Mouse (Mus musculus) embryonic facial prominence, embryonic 12.5 days (tissue): ENCODE measurements around the gene Rps12. TPM values are rescaled to one million over a fixed set of nuclear protein-coding genes. Genes with fewer than 3 reads are reported as not detected.

Source experiments
- ATAC-seq: fragments of 200-750 bp; cut with Nextera tagmentation; 2 replicates; pipeline ENCODE4 v1.8.0; 2017; ENCODE audit not compliant: insufficient number of reproducible peaks, insufficient read depth, low FRiP score, low TSS enrichment
- H3K27ac ChIP-seq: fragments of 300-500 bp; sonication (generic); 2 replicates; pipeline ENCODE4 v1.5.1; 2016; ENCODE audit warnings: mild to moderate bottlenecking
- H3K27me3 ChIP-seq: fragments of 300-500 bp; sonication (generic); 2 replicates; pipeline ENCODE4 v1.6.1; 2016; ENCODE audit warnings: mild to moderate bottlenecking, moderate library complexity
- H3K36me3 ChIP-seq: fragments of 300-500 bp; sonication (generic); 2 replicates; pipeline ENCODE4 v1.6.1; 2016; ENCODE audit warnings: mild to moderate bottlenecking
- H3K4me1 ChIP-seq: fragments of 300-500 bp; sonication (generic); 2 replicates; pipeline ENCODE4 v1.6.1; 2016
- H3K4me2 ChIP-seq: fragments of 300-500 bp; sonication (generic); replicated peaks from 2 replicates; pipeline ENCODE4 v1.6.1; 2016; ENCODE audit warnings: mild to moderate bottlenecking, moderate library complexity
- H3K4me3 ChIP-seq: fragments of 300-500 bp; sonication (generic); 2 replicates; pipeline ENCODE4 v1.5.1; 2016; ENCODE audit warnings: mild to moderate bottlenecking
- H3K9ac ChIP-seq: fragments of 300-500 bp; sonication (generic); 2 replicates; pipeline ENCODE4 v1.6.1; 2016; ENCODE audit warnings: mild to moderate bottlenecking, moderate library complexity
- H3K9me3 ChIP-seq: fragments of 300-500 bp; sonication (generic); 2 replicates; pipeline ENCODE4 v1.6.1; 2016; ENCODE audit warnings: mild to moderate bottlenecking, moderate library complexity
- WGBS: fragments of 180-500 bp; shearing (Covaris S2); methylation state at CpG from one replicate; pipeline ENCODE4 v1.1.7; 2016; 5-methylcytosine and 5-hydroxymethylcytosine counted together
- polyA plus RNA-seq: library from polyadenylated mRNA; unstranded; fragments of >200 nt; fragmentation: Nextera tagmentation; extraction: Ambion mirVana; gene quantifications from 2 replicates; pipeline ENCODE4 v1.2.1, GENCODE M21; 2016

The Rps12 gene
- polyA plus RNA-seq, 1 experiment from 2014 or later = 172 TPM

- Histone ChIP-seq H3K27ac (no peak overlapping the region), H3K4me3 (no peak overlapping the region), H3K27me3 (no peaks in the 10 kb centered on the region), H3K4me1 (peaks cover 13% of the 10 kb centered on the region), H3K9ac (no peak overlapping the region), H3K4me2 (no peak overlapping the region), H3K9me3 (no peaks in the 10 kb centered on the region), H3K36me3 (peaks cover 38% of the 10 kb centered on the region)
- no peak for ATAC-seq
- 35% methylated on average over 2 of the region's 2 CpGs for WGBS
Measured at GRCm38 (mm10) chr10:23782855-23783492, 4.1 kb downstream of the Rps12 start.

- Histone ChIP-seq H3K9ac (no peak overlapping the region), H3K27ac (no peak overlapping the region), H3K27me3 (no peaks in the 10 kb centered on the region), H3K4me2 (no peak overlapping the region), H3K4me3 (no peak overlapping the region), H3K36me3 (peaks cover 38% of the 10 kb centered on the region), H3K9me3 (no peaks in the 10 kb centered on the region), H3K4me1 (peaks cover 13% of the 10 kb centered on the region)
- whole genome bisulfite sequencing = 86% methylated on average over 11 of the region's 11 CpGs
- ATAC-seq = no peak
Measured at GRCm38 (mm10) chr10:23781760-23782735, 5.0 kb downstream of the Rps12 start.

- WGBS = 84% methylated on average over 6 of the region's 6 CpGs
- Histone ChIP-seq H3K4me3 (no peak overlapping the region), H3K27ac (no peak overlapping the region), H3K4me1 (peaks cover 7% of the 10 kb centered on the region), H3K36me3 (peaks cover 35% of the 10 kb centered on the region), H3K9me3 (no peaks in the 10 kb centered on the region), H3K4me2 (no peak overlapping the region), H3K9ac (no peak overlapping the region), H3K27me3 (no peaks in the 10 kb centered on the region)
- no peak for ATAC-seq
Measured at GRCm38 (mm10) chr10:23780539-23781275, 6.4 kb downstream of the Rps12 start.

- no peak overlapping the region for H3K4me3 ChIP-seq
- 0 out of 2 replicates have a peak, but pooled peaks cover 6% of the 10 kb centered on the region for H3K36me3 ChIP-seq
- WGBS = 27% methylated on average over 5 of the region's 5 CpGs
- ATAC-seq = no peak
- no peak overlapping the region for H3K9ac ChIP-seq
- no peaks in the 10 kb centered on the region for H3K9me3 ChIP-seq
- no peaks in the 10 kb centered on the region for H3K4me1 ChIP-seq
- no peak overlapping the region for H3K4me2 ChIP-seq
- no peaks in the 10 kb centered on the region for H3K27me3 ChIP-seq
- H3K27ac ChIP-seq = no peak overlapping the region
Measured at GRCm38 (mm10) chr10:23777288-23777945, 9.7 kb downstream of the Rps12 start.

GRCm38 (mm10) chr10:23754166-23754565, 32.9 kb downstream of the Rps12 start:
- WGBS = 40% methylated on average over 7 of the region's 7 CpGs
- Histone ChIP-seq H3K9ac (no peak overlapping the region), H3K36me3 (no peaks in the 10 kb centered on the region), H3K27me3 (no peaks in the 10 kb centered on the region), H3K9me3 (no peaks in the 10 kb centered on the region), H3K4me1 (no peaks in the 10 kb centered on the region), H3K4me3 (no peak overlapping the region), H3K27ac (peak overlapping the region; percentile 76), H3K4me2 (no peak overlapping the region)
- ATAC-seq = no peak

Other genes with a start within 250 kb of the Rps12 start
- 22.4 and 24.2 TPM in 2 replicates for gene Slc18b1, start 9.7 kb upstream of the Rps12 start, polyA plus RNA-seq
- not detected in 2 replicates for gene Vnn3, start 64.2 kb upstream of the Rps12 start, polyA plus RNA-seq
- 1.4 and 1.8 TPM in 2 replicates for gene Vnn1, start 107.4 kb upstream of the Rps12 start, polyA plus RNA-seq
- not detected in 2 replicates for gene Taar1, start 133.1 kb upstream of the Rps12 start, polyA plus RNA-seq
- not detected in 2 replicates for gene Taar2, start 151.3 kb upstream of the Rps12 start, polyA plus RNA-seq
- gene Taar3, start 162.3 kb upstream of the Rps12 start, polyA plus RNA-seq = not detected in 2 replicates
- not detected in 2 replicates for gene Taar4, start 173.2 kb upstream of the Rps12 start, polyA plus RNA-seq
- not detected in 2 replicates for gene Taar5, start 183.4 kb upstream of the Rps12 start, polyA plus RNA-seq
- not detected in 2 replicates for gene Taar6, start 198.4 kb upstream of the Rps12 start, polyA plus RNA-seq
- not detected in 2 replicates for gene Taar7a, start 206.2 kb upstream of the Rps12 start, polyA plus RNA-seq
- gene Taar7b, start 212.7 kb upstream of the Rps12 start, polyA plus RNA-seq = not detected in 2 replicates
- not detected in 2 replicates for gene Taar7d, start 239.9 kb upstream of the Rps12 start, polyA plus RNA-seq